Mouse (Mus musculus) liver, adult 2 months (tissue): ENCODE measurements around the gene Dusp16.

Experiments used
- CTCF ChIP-seq: fragments of 200-500 bp; IDR thresholded peaks from 2 replicates; pipeline ENCODE4 v1.5.1; 2011; ENCODE audit warnings: low read depth, low read length, control low read depth
- POLR2A ChIP-seq: fragments of 200-500 bp; IDR thresholded peaks from 2 replicates; pipeline ENCODE4 v1.6.1; 2011; ENCODE audit warnings: low read length, control low read depth; ENCODE audit not compliant: insufficient read depth; ENCODE audit errors: extremely low read depth

- TF ChIP-seq POLR2A = no peak
- TF ChIP-seq CTCF = no peak
Measured at GRCm38 (mm10) chr6:134736853-134737252, 55.6 kb downstream of the Dusp16 start.
